Mouse (Mus musculus): ENCODE data around the gene Cmas.

DNA sequence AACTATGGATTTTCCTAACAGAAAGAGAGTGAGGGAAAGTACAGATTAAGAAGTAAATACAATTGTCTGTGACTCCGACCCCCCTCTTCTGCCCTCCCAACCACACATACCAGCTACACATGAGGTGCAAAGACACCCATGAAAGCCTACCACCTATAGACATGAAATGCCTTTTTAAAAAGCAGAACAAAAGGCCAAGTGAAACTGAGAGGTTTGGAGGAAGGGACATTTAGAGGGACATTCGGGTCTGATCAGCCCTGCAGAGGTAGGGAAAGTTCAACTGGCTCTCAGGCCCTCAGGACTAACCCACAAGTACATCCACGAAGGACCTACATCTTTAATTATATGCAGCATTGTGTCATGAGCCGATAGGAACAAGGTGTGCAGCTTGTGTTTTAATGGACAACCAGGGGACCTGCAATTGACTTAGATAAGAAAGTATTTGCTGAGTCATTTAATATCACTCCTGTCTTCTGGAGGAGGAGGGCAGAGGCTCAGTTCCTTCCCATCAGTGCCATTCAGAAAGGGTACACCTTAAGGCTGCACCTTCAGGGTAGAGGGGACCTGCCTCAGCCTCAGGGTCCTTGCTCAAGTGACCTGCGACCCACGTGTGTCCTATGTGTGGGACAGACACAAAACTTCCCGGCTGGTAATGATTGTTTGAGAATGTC is 43.4 kb downstream of the Cmas start:
- TF ChIP-seq POLR2A (IDR thresholded peaks at IDR 0.05; ENCODE audit: borderline replicate concordance, extremely low read depth, insufficient read depth, insufficient read length, poor library complexity, severe bottlenecking) = no peak
- no peak for TF ChIP-seq CTCF (IDR thresholded peaks at IDR 0.05; ENCODE audit: borderline replicate concordance, extremely low read depth, insufficient read depth, insufficient read length)
